Mouse (Mus musculus): ENCODE data around the gene Rab34. TPM values are rescaled to one million over a fixed set of nuclear protein-coding genes. Genes with fewer than 3 reads are reported as not detected.

The Rab34 gene
- total RNA-seq, 2 experiments from 2014 or later, result 20.2 to 24.8 TPM

- intact Hi-C loops (cut with DNase I), result loop anchor here (2.0 kb wide), 1 partner anchor 69 kb away; the partner anchor contains the start of gene Fam222b
- DNase-seq (ENCODE audit: low spot score in 2 of 2), result no peak
Measured at GRCm38 (mm10) chr11:78163681-78164603, 24.3 kb upstream of the Rab34 start.

- intact Hi-C loops (cut with DNase I), result loop anchor here (2.0 kb wide), 1 partner anchor 70 kb away; the partner anchor contains the start of gene Fam222b
- DNase-seq (ENCODE audit: low spot score in 2 of 2), result no peak
Measured at GRCm38 (mm10) chr11:78164604-78164923, 23.7 kb upstream of the Rab34 start.

GRCm38 (mm10) chr11:78164924-78165760 is 23.1 kb upstream of the Rab34 start, which contains the start of gene Traf4:
Gene Traf4 (minus strand): TSS chr11:78165589.
- intact Hi-C loops (cut with DNase I), result loop anchor here (2.0 kb wide), 1 partner anchor 70 kb away; the partner anchor contains the start of gene Fam222b
- peak in 1 of 2 experiments; percentile 77 for DNase-seq (ENCODE audit: low spot score in 2 of 2)

- intact Hi-C loops (cut with DNase I), result loop anchor here (2.0 kb wide), 1 partner anchor 71 kb away; the partner anchor contains the start of gene Fam222b
- DNase-seq (ENCODE audit: low spot score in 2 of 2), result no peak
Measured at GRCm38 (mm10) chr11:78165761-78166109, 22.5 kb upstream of the Rab34 start.

- no peak for DNase-seq (ENCODE audit: low spot score in 2 of 2)
- intact Hi-C loops (cut with DNase I), result no loop called here
Measured at GRCm38 (mm10) chr11:78166161-78166560, 22.1 kb upstream of the Rab34 start.

- DNase-seq (ENCODE audit: low spot score in 2 of 2), result no peak
- intact Hi-C loops (cut with DNase I), result no loop called here
Measured at GRCm38 (mm10) chr11:78166640-78167039, 21.6 kb upstream of the Rab34 start.

GRCm38 (mm10) chr11:78167257-78167959 is 20.8 kb upstream of the Rab34 start:
- intact Hi-C loops (cut with DNase I), result no loop called here
- DNase-seq (ENCODE audit: low spot score in 2 of 2), result no peak

GRCm38 (mm10) chr11:78168541-78169468 is 19.4 kb upstream of the Rab34 start:
- no peak for DNase-seq (ENCODE audit: low spot score in 2 of 2)
- intact Hi-C loops (cut with DNase I), result no loop called here

- intact Hi-C loops (cut with DNase I), result loop anchor here (10.0 kb wide), 1 partner anchor 346 kb away; no protein-coding TSS in a partner anchor
- DNase-seq (ENCODE audit: low spot score in 2 of 2), result no peak
Measured at GRCm38 (mm10) chr11:78170306-78170705, 17.9 kb upstream of the Rab34 start.

- DNase-seq (ENCODE audit: low spot score in 2 of 2), result no peak
- intact Hi-C loops (cut with DNase I), result loop anchor here (10.0 kb wide), 1 partner anchor 347 kb away; no protein-coding TSS in a partner anchor
Measured at GRCm38 (mm10) chr11:78171328-78171727, 16.9 kb upstream of the Rab34 start.

- intact Hi-C loops (cut with DNase I), result loop anchor here (10.0 kb wide), 1 partner anchor 347 kb away; no protein-coding TSS in a partner anchor
- DNase-seq (ENCODE audit: low spot score in 2 of 2), result no peak
Measured at GRCm38 (mm10) chr11:78172034-78172747, 16.0 kb upstream of the Rab34 start.

- DNase-seq (ENCODE audit: low spot score in 2 of 2), result no peak
- intact Hi-C loops (cut with DNase I), result loop anchor here (10.0 kb wide), 1 partner anchor 348 kb away; no protein-coding TSS in a partner anchor
Measured at GRCm38 (mm10) chr11:78172748-78173383, 15.4 kb upstream of the Rab34 start.

GRCm38 (mm10) chr11:78174506-78174905 is 13.7 kb upstream of the Rab34 start:
- intact Hi-C loops (cut with DNase I), result loop anchor here (10.0 kb wide), 1 partner anchor 350 kb away; no protein-coding TSS in a partner anchor
- DNase-seq (ENCODE audit: low spot score in 2 of 2), result no peak

- intact Hi-C loops (cut with DNase I), result loop anchor here (2.0 to 10.0 kb wide), 3 partner anchors 23 to 351 kb away; partner anchors contain the start of gene Dhrs13
- DNase-seq (ENCODE audit: low spot score in 2 of 2), result no peak
Measured at GRCm38 (mm10) chr11:78175771-78176401, 12.3 kb upstream of the Rab34 start.

- intact Hi-C loops (cut with DNase I), result loop anchor here (2.0 to 10.0 kb wide), 3 partner anchors 24 to 352 kb away; partner anchors contain the start of gene Dhrs13
- peak; percentile 82 to 83 for DNase-seq (ENCODE audit: low spot score in 2 of 2)
Measured at GRCm38 (mm10) chr11:78176402-78176862, 11.8 kb upstream of the Rab34 start, which contains the start of the genes Nek8 and Tlcd1. Gene Nek8 (minus strand): TSS chr11:78176675. Gene Tlcd1 (plus strand): TSS chr11:78176711.

GRCm38 (mm10) chr11:78176905-78177331 is 11.3 kb upstream of the Rab34 start:
- no peak for DNase-seq (ENCODE audit: low spot score in 2 of 2)
- intact Hi-C loops (cut with DNase I), result loop anchor here (1.0 to 10.0 kb wide), 4 partner anchors 24 to 352 kb away; partner anchors contain the start of gene Dhrs13
